Mouse (Mus musculus): ENCODE measurements at regions not wholly inside any gene's neighbourhood (a gene's known extent, or its start where the extent isn't known, plus 50 kb on each side); places are given as distances from the start of the nearest gene placed in this dataset.

DNA sequence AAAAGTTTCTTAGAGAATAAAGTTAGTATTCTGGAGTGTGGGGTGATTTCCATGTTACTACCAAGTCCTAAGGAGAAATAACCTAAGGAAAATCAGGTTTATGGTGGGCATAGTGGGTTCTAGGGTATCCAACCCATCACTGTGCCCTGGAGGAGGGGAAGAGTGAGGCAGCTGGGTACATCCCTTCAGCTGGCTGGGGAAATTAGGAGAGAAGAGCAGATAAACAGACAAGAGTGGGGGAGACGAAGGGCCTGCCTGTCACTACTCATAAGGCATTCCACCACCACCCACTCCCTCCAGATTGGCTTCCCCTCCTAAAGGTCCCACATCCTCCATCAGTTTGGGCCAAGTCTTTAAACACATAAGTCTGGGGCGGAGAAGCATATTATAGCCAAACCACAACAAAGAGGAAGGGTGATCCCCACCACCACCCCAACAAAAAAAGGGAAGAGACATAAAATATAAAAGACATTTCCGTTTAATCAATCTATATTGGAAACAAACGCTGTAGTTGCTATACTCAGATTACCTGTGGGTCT, 299.8 kb downstream of the Gm11361 start:
- no peak overlapping the region for H3K4me3 ChIP-seq (ENCODE audit: low read length)
- H3K9me3 ChIP-seq (ENCODE audit: control insufficient read depth, low read length) = no peaks in the 10 kb centered on the region
- no peak overlapping the region for H3K4me2 ChIP-seq (ENCODE audit: low read length)
- H3K27me3 ChIP-seq (replicated peaks; ENCODE audit: control insufficient read depth, insufficient read depth, low read length) = no peaks in the 10 kb centered on the region
- H3K4me1 ChIP-seq (ENCODE audit: control insufficient read depth, insufficient read depth, low read depth, low read length) = peaks cover 22% of the 10 kb centered on the region
- ATAC-seq = no peak
- H3K36me3 ChIP-seq (ENCODE audit: control insufficient read depth, insufficient read depth, low read length) = no peaks in the 10 kb centered on the region
- WGBS = 93% methylated on average over 4 of the region's 4 CpGs
- H3K27ac ChIP-seq (ENCODE audit: low read depth, low read length) = no peak overlapping the region
- no peak overlapping the region for H3K9ac ChIP-seq (ENCODE audit: low read depth, low read length)

DNA sequence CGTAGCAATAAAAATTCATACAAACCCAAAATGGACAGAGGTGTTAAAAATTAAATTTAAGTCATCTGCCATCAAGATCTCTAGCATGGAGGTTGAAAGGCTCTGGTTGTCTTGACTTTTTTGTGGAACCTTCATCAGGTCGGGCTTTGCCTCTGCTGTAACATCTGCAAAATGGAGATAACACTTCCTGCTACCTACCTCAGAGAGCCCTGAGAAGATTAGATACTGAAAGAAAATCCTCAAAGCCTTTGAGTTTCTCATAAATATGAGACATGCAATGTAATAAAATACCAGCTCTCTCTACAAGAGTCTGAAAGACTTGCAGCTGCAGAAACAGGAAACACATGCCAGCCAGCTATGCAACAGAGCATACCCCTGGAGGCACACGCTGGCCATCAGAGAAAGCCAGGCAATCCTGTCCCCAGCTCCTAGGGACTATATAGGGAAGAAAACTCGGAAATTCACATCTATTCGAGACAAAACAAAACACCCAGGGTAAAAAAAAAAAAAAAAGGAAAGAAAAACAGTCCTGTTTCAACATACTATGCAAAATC, 299.1 kb downstream of the Gm11361 start:
- H3K36me3 ChIP-seq (ENCODE audit: control insufficient read depth, insufficient read depth, low read length) = no peaks in the 10 kb centered on the region
- ATAC-seq = no peak

DNA sequence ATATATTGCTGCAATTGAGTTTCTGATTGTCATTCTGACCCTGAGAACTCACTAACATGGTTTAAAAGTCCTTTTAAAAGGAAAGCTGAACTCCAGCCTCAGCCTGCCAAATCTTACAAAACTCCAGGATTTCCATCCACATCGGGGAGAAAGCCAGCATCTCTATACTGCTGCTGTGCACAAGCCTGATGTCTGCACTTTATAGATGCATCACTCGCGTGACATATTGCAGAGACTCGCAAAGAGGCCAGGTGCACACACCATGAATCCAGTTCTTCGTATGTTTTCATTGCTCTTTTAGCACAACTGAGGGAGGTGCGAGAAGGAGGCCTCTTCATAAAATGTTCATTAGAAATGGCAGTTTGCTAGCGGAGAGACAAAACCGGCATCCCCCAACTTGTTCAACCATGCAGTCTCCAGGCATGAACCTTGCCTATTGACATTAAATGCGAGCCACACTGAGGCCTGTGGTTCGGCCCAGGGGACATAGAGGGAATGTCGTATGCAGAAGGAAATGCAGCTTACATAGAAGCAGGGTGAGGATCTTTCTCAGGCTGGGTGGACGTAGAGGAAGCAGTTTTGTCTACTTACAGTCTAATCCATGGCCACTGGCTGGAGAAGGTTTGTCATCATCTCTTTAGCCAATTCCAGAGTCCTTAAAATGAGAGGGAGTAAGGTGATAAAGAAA, 297.0 kb downstream of the Gm11361 start:
- Histone ChIP-seq H3K9me3 (ENCODE audit: control insufficient read depth, low read length) (no peaks in the 10 kb centered on the region), H3K36me3 (ENCODE audit: control insufficient read depth, insufficient read depth, low read length) (no peaks in the 10 kb centered on the region), H3K4me3 (ENCODE audit: low read length) (no peak overlapping the region), H3K27me3 (replicated peaks; ENCODE audit: control insufficient read depth, insufficient read depth, low read length) (no peaks in the 10 kb centered on the region), H3K4me1 (ENCODE audit: control insufficient read depth, insufficient read depth, low read depth, low read length) (peaks cover 22% of the 10 kb centered on the region), H3K9ac (ENCODE audit: low read depth, low read length) (no peak overlapping the region), H3K4me2 (ENCODE audit: low read length) (no peak overlapping the region), H3K27ac (ENCODE audit: low read depth, low read length) (peak overlapping the region; percentile 4; the same call in 1 of the 2 replicates)
- WGBS = 57% methylated on average over 12 of the region's 12 CpGs
- ATAC-seq = 0 out of 2 replicates have a peak, but pooled peaks have one; percentile 44

More for the DNA sequence above, 299.1 kb downstream of the Gm11361 start:
- 78% methylated on average over 5 of the region's 5 CpGs for WGBS
- Histone ChIP-seq H3K27me3 (replicated peaks; ENCODE audit: control insufficient read depth, insufficient read depth, low read length) (no peaks in the 10 kb centered on the region), H3K27ac (ENCODE audit: low read depth, low read length) (no peak overlapping the region), H3K4me2 (ENCODE audit: low read length) (no peak overlapping the region), H3K9ac (ENCODE audit: low read depth, low read length) (no peak overlapping the region), H3K4me1 (ENCODE audit: control insufficient read depth, insufficient read depth, low read depth, low read length) (peaks cover 22% of the 10 kb centered on the region), H3K4me3 (ENCODE audit: low read length) (no peak overlapping the region), H3K9me3 (ENCODE audit: control insufficient read depth, low read length) (no peaks in the 10 kb centered on the region)

DNA sequence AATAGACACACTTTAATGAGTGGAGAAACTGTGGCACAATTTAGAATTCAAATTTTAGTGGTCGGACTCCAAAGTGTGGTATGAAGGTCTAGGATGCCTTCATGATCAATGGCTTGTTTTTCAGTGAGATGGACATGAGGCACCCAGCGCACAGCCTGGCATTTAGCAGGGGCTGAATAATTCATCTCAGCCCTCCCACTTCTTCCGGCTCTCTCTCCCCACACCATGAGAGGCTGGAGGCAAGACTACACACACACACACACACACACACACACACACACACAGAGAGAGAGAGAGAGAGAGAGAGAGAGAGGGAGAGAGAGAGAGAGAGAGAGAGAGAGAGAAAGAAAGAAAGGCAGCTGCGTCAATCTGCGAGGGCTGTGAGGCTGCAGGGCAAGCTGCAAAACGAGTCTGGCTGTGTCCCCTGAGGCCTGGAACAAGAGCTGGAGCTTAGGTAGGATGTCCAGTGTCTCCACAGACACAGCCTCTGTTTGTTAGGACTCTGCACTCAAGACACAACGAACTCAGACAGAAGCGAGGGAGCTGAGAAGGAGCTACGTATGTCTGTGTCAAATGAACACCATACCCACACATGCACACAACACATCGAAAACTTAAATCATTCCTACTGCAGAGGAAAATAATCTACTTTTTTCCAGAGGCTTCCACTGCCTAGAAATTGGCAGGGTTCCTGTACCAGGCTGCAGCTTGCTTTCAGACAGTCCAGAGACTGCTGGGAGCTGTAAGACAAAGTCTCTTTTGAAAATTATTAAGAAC, 295.8 kb downstream of the Gm11361 start:
- H3K36me3 ChIP-seq (ENCODE audit: control insufficient read depth, insufficient read depth, low read length) = no peaks in the 10 kb centered on the region
- WGBS = 23% methylated on average over 10 of the region's 10 CpGs
- no peak overlapping the region for H3K4me3 ChIP-seq (ENCODE audit: low read length)
- H3K27me3 ChIP-seq (replicated peaks; ENCODE audit: control insufficient read depth, insufficient read depth, low read length) = no peaks in the 10 kb centered on the region
- H3K9me3 ChIP-seq (ENCODE audit: control insufficient read depth, low read length) = no peaks in the 10 kb centered on the region
- peak; percentile 65 for ATAC-seq
- H3K9ac ChIP-seq (ENCODE audit: low read depth, low read length) = peak overlapping the region; percentile 22
- H3K4me2 ChIP-seq (ENCODE audit: low read length) = peak overlapping the region; percentile 27
- peaks cover 22% of the 10 kb centered on the region for H3K4me1 ChIP-seq (ENCODE audit: control insufficient read depth, insufficient read depth, low read depth, low read length)
- H3K27ac ChIP-seq (ENCODE audit: low read depth, low read length) = peak overlapping the region; percentile 64

DNA sequence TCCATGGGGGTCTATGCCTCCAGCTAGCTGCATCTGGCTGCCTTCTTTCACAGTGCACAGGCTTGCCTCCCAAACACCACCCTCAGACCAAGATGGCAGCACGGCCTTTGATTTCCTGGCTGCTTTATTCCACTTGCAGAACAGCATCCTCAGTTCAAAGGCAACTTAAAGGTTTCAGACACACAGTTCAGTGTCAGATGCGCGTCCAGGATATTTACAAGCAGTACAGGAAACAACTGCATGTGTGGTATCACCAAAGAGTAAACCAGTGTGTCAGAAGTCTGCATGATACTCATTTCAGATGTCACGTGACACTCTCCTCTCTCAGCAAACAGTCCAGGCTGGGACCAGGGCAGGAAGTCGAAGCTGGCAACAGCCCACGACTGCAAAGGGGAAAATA, 294.2 kb downstream of the Gm11361 start:
- 80% methylated on average over 6 of the region's 6 CpGs for WGBS
- no peak overlapping the region for H3K4me2 ChIP-seq (ENCODE audit: low read length)
- no peak overlapping the region for H3K4me3 ChIP-seq (ENCODE audit: low read length)
- H3K9me3 ChIP-seq (ENCODE audit: control insufficient read depth, low read length) = no peaks in the 10 kb centered on the region
- peaks cover 22% of the 10 kb centered on the region for H3K4me1 ChIP-seq (ENCODE audit: control insufficient read depth, insufficient read depth, low read depth, low read length)
- no peak overlapping the region for H3K27ac ChIP-seq (ENCODE audit: low read depth, low read length)
- no peak overlapping the region for H3K9ac ChIP-seq (ENCODE audit: low read depth, low read length)
- no peaks in the 10 kb centered on the region for H3K36me3 ChIP-seq (ENCODE audit: control insufficient read depth, insufficient read depth, low read length)
- no peak for ATAC-seq
- H3K27me3 ChIP-seq (replicated peaks; ENCODE audit: control insufficient read depth, insufficient read depth, low read length) = no peaks in the 10 kb centered on the region

GRCm38 (mm10) chr13:28545797-28546196, 288.5 kb downstream of the Gm11361 start:
- peak; percentile 48 for ATAC-seq
- Histone ChIP-seq H3K9me3 (ENCODE audit: control insufficient read depth, low read length) (no peaks in the 10 kb centered on the region), H3K9ac (ENCODE audit: low read depth, low read length) (no peak overlapping the region), H3K36me3 (ENCODE audit: control insufficient read depth, insufficient read depth, low read length) (no peaks in the 10 kb centered on the region), H3K27me3 (replicated peaks; ENCODE audit: control insufficient read depth, insufficient read depth, low read length) (no peaks in the 10 kb centered on the region), H3K4me3 (ENCODE audit: low read length) (no peak overlapping the region), H3K4me1 (ENCODE audit: control insufficient read depth, insufficient read depth, low read depth, low read length) (peaks cover 15% of the 10 kb centered on the region), H3K4me2 (ENCODE audit: low read length) (no peak overlapping the region), H3K27ac (ENCODE audit: low read depth, low read length) (no peak overlapping the region)
- WGBS = 90% methylated on average over 1 of the region's 1 CpGs

- H3K27ac ChIP-seq (ENCODE audit: low read depth, low read length) = peak overlapping the region; percentile 82
- 37% methylated on average over 2 of the region's 2 CpGs for WGBS
- ATAC-seq = peak; percentile 62
These were observed 288.0 kb downstream of the Gm11361 start for GRCm38 (mm10) chr13:28545337-28545736.

DNA sequence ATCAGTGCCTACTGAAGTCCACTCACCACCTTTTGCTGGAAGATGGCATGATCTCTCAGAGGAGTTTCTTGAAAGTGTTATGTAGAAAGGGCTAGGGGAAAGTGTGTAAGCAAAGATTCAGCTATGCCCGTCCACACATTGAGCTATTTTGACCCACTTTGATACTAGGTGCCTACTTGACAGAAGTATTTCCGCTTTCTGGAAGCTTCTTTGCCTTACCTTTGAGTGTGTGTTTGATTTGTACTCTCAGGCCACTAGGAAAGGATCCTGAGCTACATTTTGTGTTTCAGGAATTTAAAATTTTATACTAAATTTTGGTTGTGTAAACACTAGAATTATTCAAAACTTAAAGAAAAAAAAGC, 287.5 kb downstream of the Gm11361 start:
- H3K27me3 ChIP-seq (replicated peaks; ENCODE audit: control insufficient read depth, insufficient read depth, low read length) = no peaks in the 10 kb centered on the region
- H3K4me3 ChIP-seq (ENCODE audit: low read length) = no peak overlapping the region
- H3K36me3 ChIP-seq (ENCODE audit: control insufficient read depth, insufficient read depth, low read length) = no peaks in the 10 kb centered on the region
- ATAC-seq = no peak
- H3K4me1 ChIP-seq (ENCODE audit: control insufficient read depth, insufficient read depth, low read depth, low read length) = peaks cover 15% of the 10 kb centered on the region
- peak overlapping the region; percentile 35 for H3K9ac ChIP-seq (ENCODE audit: low read depth, low read length)
- WGBS = 62% methylated on average over 2 of the region's 2 CpGs
- H3K4me2 ChIP-seq (ENCODE audit: low read length) = peak overlapping the region; percentile 51
- no peaks in the 10 kb centered on the region for H3K9me3 ChIP-seq (ENCODE audit: control insufficient read depth, low read length)
- H3K27ac ChIP-seq (ENCODE audit: low read depth, low read length) = peak overlapping the region; percentile 82

More at GRCm38 (mm10) chr13:28545337-28545736, 288.0 kb downstream of the Gm11361 start:
- Histone ChIP-seq H3K9me3 (ENCODE audit: control insufficient read depth, low read length) (no peaks in the 10 kb centered on the region), H3K4me2 (ENCODE audit: low read length) (no peak overlapping the region), H3K36me3 (ENCODE audit: control insufficient read depth, insufficient read depth, low read length) (no peaks in the 10 kb centered on the region), H3K27me3 (replicated peaks; ENCODE audit: control insufficient read depth, insufficient read depth, low read length) (no peaks in the 10 kb centered on the region), H3K4me1 (ENCODE audit: control insufficient read depth, insufficient read depth, low read depth, low read length) (peaks cover 15% of the 10 kb centered on the region), H3K4me3 (ENCODE audit: low read length) (no peak overlapping the region), H3K9ac (ENCODE audit: low read depth, low read length) (no peak overlapping the region)
